Mouse (Mus musculus): Measurements from ENCODE around the gene Meis2.

DNA sequence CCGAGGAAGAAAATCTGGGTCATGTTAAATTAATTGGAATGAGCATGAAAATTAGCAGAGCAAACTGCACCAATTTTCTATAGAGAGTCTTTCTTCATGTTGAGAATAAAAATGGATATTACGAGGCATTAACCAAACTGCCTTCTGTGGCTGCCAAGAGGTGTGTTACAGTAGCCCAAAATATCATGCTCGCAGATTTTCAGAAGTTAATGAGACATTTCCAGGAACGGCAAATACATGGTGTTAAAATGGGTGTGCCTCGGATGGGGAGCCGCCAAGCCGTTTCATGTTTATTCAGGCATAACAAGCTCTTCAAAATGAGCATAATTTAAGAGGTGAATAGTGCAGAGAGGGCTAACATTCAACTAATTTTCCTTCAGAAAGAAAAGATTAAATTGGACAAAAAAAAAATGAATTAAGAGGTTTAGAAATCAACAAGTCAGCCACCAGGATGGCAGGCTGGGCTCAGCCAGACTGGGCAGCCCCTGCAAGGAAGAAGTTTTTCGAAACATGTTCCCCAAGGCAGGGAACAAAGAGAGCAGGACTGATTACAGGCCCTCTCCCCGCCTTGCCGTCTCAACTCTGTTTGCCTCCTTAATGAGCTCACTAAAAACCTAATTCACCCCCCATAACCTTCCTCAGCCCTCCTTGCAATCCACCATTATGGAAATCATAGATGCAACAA, 46.7 kb downstream of the Meis2 start:
- TF ChIP-seq CTCF (IDR thresholded peaks at IDR 0.05; ENCODE audit: low read depth) (no peak), EP300 (IDR thresholded peaks at IDR 0.05; ENCODE audit: low read depth) (no peak)

All from liver, embryonic 14.5 days (tissue).